Mouse (Mus musculus) ES-E14 (cell line): ENCODE results near the gene Gab1. TPM values are rescaled to one million over a fixed set of nuclear protein-coding genes. Genes with fewer than 3 reads are reported as not detected.
A peak's percentile ranks its signal among the peaks of the same experiment; 100 is the strongest.

Experiments
- DNase-seq: peaks from one replicate; pipeline ENCODE4 v3.0.0-alpha.2; 2013; ENCODE audit warnings: low read depth, low spot score
- H3K27ac ChIP-seq: 2 replicates; pipeline ENCODE4 v1.5.1; 2012; ENCODE audit warnings: low read depth, mild to moderate bottlenecking, low read length, moderate library complexity, mixed read lengths; ENCODE audit not compliant: poor library complexity, insufficient read depth, severe bottlenecking
- H3K36me3 ChIP-seq: 2 replicates; pipeline ENCODE4 v1.6.1; 2012; ENCODE audit warnings: mild to moderate bottlenecking, low read length, moderate library complexity, mixed read lengths; ENCODE audit not compliant: control insufficient read depth, poor library complexity, insufficient read depth, severe bottlenecking
- H3K4me1 ChIP-seq, 2 experiments: fragments of 150-350 bp in 1 of 2; sonication (generic) in 1 of 2; 2 replicates each; pipeline ENCODE4 v1.6.1; 2012; ENCODE audit warnings: low read length in 2 of 2, mild to moderate bottlenecking in 1 of 2, mixed read lengths in 1 of 2; ENCODE audit not compliant: control insufficient read depth in 2 of 2, insufficient read depth in 2 of 2, poor library complexity in 1 of 2
- H3K4me3 ChIP-seq, 2 experiments: fragments of 150-350 bp in 1 of 2; sonication (generic) in 1 of 2; 2 replicates each; pipeline ENCODE4 v1.5.1; 2012; ENCODE audit warnings: low read length in 2 of 2, low read depth in 1 of 2, mild to moderate bottlenecking in 1 of 2, mixed read lengths in 1 of 2; ENCODE audit not compliant: insufficient read depth in 1 of 2, poor library complexity in 1 of 2, severe bottlenecking in 1 of 2
- H3K9ac ChIP-seq: 2 replicates; pipeline ENCODE4 v1.6.1; 2012; ENCODE audit warnings: low read depth, mild to moderate bottlenecking, low read length, mixed read lengths; ENCODE audit not compliant: poor library complexity, insufficient read depth, severe bottlenecking
- H3K9me3 ChIP-seq: fragments of 150-350 bp; sonication (generic); 2 replicates; pipeline ENCODE4 v1.6.1; 2012; ENCODE audit warnings: low read depth, mild to moderate bottlenecking, low read length; ENCODE audit not compliant: control insufficient read depth, insufficient read depth
- CHD2 ChIP-seq: IDR thresholded peaks from 2 replicates; pipeline ENCODE4 v1.6.1; 2014; ENCODE audit warnings: mild to moderate bottlenecking, low read depth, low read length, inconsistent platforms
- HCFC1 ChIP-seq: IDR thresholded peaks from 2 replicates; pipeline ENCODE4 v1.6.1; 2012; ENCODE audit warnings: low read length, inconsistent platforms, borderline replicate concordance; ENCODE audit not compliant: insufficient read depth
- MAFK ChIP-seq: IDR thresholded peaks from 2 replicates; pipeline ENCODE4 v1.6.1; 2014; ENCODE audit warnings: mild to moderate bottlenecking, low read depth, low read length, inconsistent platforms; ENCODE audit not compliant: insufficient read depth
- ZC3H11A ChIP-seq: IDR thresholded peaks from 2 replicates; pipeline ENCODE4 v1.6.1; 2012; ENCODE audit warnings: low read depth, mild to moderate bottlenecking, inconsistent platforms, low read length, borderline replicate concordance
- ZNF384 ChIP-seq: IDR thresholded peaks from 2 replicates; pipeline ENCODE4 v1.6.1; 2012; ENCODE audit warnings: low read depth, low read length, inconsistent platforms
- in situ Hi-C, 2 experiments: fragments of 600-800 bp; cut with MboI; formaldehyde crosslinking; loops; one replicate each; pipeline ENCODE4 v1.15.1; 2025; ENCODE audit warnings: low sequenced_read_pairs in 2 of 2, inconsistent platforms in 1 of 2; ENCODE audit not compliant: unreplicated experiment in 2 of 2
- total RNA-seq: library from RNA; depleted of rRNA; stranded (reverse); fragments of 300-350 nt; gene quantifications from 2 replicates; pipeline ENCODE4 v1.2.3, GENCODE M21; 2012

Gene Gab1
- total RNA-seq, 1 experiment: 70.9 TPM

DNA sequence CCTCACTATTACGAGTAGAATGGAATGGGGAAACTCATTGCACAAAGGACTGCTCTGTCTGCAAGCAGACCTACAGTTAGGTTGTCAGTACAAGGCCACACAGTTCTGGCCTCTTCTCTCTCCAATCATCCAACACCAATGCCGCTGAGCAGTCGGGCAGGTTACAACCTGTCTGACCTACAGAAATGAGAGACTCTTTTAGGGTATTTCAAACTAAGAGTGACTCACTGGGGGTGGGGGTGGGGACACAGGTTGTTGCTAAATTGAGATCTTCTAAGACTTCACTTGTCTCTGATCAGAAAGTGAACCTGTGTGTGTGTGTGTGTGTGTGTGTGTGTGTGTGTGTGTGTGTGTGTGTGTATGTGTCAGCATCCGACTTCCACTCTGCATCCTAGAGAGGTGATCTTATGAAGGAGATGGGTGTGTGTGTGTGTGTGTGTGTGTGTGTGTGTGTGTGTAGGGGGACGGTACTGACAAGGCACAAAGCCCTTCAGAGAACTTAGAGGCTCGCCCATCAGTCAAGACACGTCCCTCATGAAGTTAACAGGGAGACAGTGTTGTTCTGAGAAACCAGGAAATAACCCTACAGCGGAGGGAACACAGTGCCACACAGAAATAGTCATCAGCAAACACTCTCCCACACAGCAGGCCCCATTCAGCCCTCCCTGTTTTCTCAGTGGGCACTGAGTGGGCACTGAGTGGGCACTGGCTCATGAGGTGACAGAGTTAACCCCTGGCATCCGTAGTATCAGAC, 27.7 kb downstream of the Gab1 start:
- TF ChIP-seq CHD2 (no peak), HCFC1 (no peak), ZC3H11A (no peak), MAFK (no peak), ZNF384 (no peak)
- Histone ChIP-seq H3K9ac (no peak overlapping the region; the same call in 1 of the 2 replicates), H3K4me1 (peaks cover 2 to 23% of the 10 kb centered on the region in 2 experiments), H3K4me3 (no peak overlapping the region), H3K9me3 (no peaks in the 10 kb centered on the region), H3K27ac (no peak overlapping the region; the same call in 1 of the 2 replicates), H3K36me3 (peaks cover 33% of the 10 kb centered on the region)
- no peak for DNase-seq
- in situ Hi-C loops: no loop called here

DNA sequence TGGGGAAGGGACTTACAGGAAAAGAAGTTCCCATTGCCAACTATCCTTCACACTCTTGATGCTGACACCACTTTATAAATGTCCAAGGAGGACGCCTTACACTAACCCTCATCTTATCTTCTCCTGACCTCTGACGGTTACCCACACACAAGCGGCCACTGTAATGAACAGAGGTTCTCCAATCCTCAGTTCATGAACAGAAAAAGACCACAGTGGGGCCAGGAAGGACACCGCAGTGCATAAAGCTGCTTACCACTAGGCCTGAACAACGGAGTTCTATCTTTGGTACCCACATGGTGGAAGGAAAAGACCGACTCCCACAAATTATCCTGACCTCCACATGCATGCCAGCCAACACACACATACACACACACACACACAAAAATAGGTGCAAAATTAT, 28.7 kb downstream of the Gab1 start:
- no peak for DNase-seq
- TF ChIP-seq CHD2 (no peak), MAFK (no peak), ZC3H11A (no peak), ZNF384 (no peak), HCFC1 (no peak)
- peaks cover 4 to 23% of the 10 kb centered on the region in 2 experiments for H3K4me1 ChIP-seq
- H3K36me3 ChIP-seq: peaks cover 42% of the 10 kb centered on the region
- no peak overlapping the region for H3K27ac ChIP-seq
- H3K4me3 ChIP-seq: no peak overlapping the region
- in situ Hi-C loops: no loop called here
- H3K9ac ChIP-seq: no peak overlapping the region
- H3K9me3 ChIP-seq: no peaks in the 10 kb centered on the region

DNA sequence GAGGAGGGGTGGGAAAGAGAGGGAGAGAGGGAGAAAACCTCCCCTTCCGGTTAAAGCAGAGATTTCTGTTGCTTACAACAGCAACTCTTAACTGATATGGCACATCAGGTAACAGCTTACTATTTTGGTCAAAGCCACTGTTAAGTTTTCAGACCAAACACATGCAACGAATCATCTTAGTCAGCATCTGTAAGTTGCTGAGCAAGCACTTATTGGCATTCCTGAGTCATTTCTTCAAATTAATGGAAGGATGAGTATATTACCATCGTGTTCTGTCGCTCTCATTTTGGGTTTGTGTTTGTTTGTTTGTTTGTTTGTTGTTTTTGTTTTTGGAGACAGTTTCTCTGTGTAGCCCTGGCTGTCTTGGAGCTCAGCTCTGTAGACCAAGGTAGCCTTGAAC, 30.3 kb downstream of the Gab1 start:
- in situ Hi-C loops: no loop called here
- no peak for TF ChIP-seq ZNF384
- peak; percentile 92 for TF ChIP-seq MAFK
- no peak for TF ChIP-seq CHD2
- Histone ChIP-seq H3K4me1 (peaks cover 4 to 22% of the 10 kb centered on the region in 2 experiments; a peak in 3 of 4 replicates), H3K9ac (no peak overlapping the region), H3K36me3 (peaks cover 45% of the 10 kb centered on the region), H3K4me3 (no peak overlapping the region), H3K27ac (no peak overlapping the region), H3K9me3 (no peaks in the 10 kb centered on the region)
- no peak for DNase-seq

DNA sequence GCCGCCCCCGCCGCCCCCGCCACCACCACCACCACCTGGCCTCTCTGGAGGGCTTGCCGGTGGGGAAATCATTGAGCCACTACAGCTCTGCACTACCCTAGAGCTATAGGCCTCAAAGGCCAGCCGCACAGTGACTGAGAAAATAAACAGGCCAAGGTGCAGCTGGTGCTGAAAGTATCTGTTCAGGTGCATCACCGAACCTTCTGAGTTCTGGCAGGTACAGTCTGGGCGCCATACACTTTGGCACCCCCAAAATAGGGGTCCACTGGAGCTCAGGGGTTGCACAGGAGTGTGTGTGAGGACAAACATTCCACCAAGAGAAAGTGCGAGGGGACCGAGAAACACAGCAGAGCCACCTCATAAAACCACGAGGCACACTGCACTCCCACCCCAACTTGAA, 31.7 kb downstream of the Gab1 start:
- no peaks in the 10 kb centered on the region for H3K9me3 ChIP-seq
- H3K36me3 ChIP-seq: peaks cover 50% of the 10 kb centered on the region
- DNase-seq: no peak
- H3K4me3 ChIP-seq: peak overlapping the region in 1 of 2 experiments; percentile 26; a peak in 1 of 4 replicates
- TF ChIP-seq CHD2: no peak
- no peak for TF ChIP-seq ZNF384
- TF ChIP-seq ZC3H11A: no peak
- TF ChIP-seq HCFC1: no peak
- in situ Hi-C loops: no loop called here
- no peak overlapping the region for H3K27ac ChIP-seq
- H3K9ac ChIP-seq: no peak overlapping the region
- peaks cover 4 to 22% of the 10 kb centered on the region in 2 experiments; a peak in 3 of 4 replicates for H3K4me1 ChIP-seq

DNA sequence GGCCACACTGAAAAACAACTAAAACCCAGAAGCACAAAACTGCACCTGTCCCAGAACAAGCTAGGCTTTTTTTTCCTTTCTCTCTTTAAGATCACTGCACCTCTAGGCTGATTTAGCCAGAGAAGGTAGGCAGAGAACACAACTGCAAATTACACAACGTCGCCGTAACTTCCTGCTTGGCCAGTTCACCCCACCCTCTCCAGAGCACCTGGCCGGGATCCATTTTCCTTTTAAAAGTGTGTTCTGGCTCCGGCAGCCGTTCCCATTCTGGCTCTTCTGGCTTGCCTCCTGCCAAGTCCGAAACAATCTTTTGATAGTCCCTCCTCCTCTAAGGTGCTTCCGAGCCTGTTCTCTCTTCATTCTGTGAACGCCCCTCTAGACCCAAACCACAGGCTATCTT, 32.4 kb downstream of the Gab1 start:
- H3K27ac ChIP-seq: no peak overlapping the region; the same call in 1 of the 2 replicates
- in situ Hi-C loops: no loop called here
- H3K9ac ChIP-seq: no peak overlapping the region
- peaks cover 49% of the 10 kb centered on the region for H3K36me3 ChIP-seq
- no peak for TF ChIP-seq CHD2
- H3K4me3 ChIP-seq: peak overlapping the region in 1 of 2 experiments; percentile 26; a peak in 1 of 4 replicates
- no peaks in the 10 kb centered on the region for H3K9me3 ChIP-seq
- DNase-seq: no peak
- H3K4me1 ChIP-seq: peaks cover 4 to 17% of the 10 kb centered on the region in 2 experiments; a peak in 3 of 4 replicates
